Mouse (Mus musculus) heart, adult 9 months (tissue): ENCODE data around the gene Tspan10.
A peak's percentile ranks its signal among the peaks of the same experiment; 100 is the strongest.

Experiments
- DNase-seq, 2 experiments: peaks; one replicate each; pipeline ENCODE4 v3.0.0; 2022; ENCODE audit warnings: low spot score in 2 of 2

Gene Tspan10

DNA sequence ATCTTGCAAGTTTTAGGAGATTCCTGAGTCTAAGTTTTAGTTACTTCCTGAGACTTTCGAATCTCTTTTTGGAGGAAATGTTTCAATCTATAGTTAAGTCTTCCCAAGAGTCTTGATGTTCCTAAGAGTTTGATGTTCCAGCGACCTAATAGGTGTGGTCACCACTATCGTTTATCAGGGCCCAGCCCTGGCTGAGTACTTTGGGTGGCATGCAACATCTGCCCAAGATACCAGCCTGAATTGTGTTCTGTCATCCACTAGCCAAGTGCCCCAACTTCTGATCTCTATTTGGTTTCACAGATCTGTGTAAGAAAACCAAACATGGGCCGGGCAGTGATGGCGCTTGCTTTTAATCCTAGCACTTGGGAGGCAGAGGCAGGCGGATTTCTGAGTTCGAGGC is 13.0 kb downstream of the Tspan10 start:
- DNase-seq: no peak

DNA sequence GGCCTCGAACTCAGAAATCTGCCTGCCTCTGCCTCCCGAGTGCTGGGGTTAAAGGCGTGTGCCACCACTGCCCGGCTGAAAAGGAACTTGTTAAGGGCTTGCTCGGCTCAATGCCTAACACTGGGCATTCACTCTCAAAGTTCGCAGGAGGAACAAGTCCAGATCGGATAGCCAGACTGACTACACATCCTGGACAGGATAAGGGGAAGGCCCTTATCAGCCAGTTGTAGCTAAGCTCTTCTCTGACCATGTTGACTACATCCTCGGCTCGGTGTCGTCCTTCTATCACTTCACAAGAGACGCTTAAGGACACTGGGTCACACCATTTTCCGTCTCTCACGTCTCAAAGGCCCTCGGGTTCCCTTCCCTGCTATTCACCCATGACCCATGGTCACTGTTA is 14.9 kb downstream of the Tspan10 start:
- no peak for DNase-seq

DNA sequence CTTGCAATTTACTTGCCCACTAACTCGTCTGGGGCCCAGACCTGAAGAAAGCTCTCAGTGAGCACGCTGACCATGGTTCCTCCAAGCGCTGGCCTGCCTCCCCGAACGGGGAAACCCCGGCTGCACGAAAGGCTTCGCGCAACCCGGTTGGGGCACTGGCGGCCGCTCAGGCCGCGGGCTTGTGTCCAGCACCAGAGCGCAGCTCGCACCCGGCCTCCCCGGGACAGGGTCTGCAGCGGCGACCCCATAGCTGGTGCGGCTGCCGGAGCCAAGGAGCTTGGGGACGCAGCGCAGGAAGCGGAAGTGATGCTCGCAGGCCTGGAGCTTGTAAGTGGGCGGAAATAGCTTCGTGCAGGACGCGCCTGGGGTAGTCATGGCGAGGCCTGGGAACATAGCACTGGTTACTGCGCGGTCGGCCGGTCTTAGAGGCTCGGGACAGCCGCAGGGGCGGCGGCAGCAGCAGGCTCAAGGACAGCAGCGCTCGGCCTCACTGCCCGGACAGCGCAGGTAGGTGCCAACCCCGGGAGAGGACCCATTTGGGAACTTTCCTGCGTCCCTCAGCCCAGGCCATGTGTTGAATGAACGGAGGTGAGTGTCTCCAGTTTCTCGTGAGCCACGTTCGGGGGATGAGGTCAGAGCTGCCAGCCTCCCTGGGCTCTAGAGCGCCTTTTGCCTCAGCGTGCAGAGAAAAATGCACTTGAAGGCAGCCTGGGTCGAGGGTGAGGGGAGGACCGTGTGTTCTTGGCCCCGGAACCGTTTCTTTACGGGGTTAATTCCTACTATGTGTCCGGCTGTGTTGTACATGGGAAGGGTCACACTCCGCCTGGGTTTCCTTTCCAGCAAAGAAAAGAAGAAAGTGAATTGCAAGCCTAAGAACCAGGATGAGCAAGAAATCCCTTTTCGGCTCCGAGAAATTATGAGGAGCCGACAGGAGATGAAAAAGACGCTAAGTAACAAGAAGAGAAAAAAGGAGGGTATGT is 15.6 kb downstream of the Tspan10 start, which contains the start of the genes Oxld1 and Ccdc137:
Gene Oxld1 (minus strand): TSS at position 297 of the 980 bp plus-strand sequence.
Gene Ccdc137 (plus strand): TSS at position 344 of the 980 bp plus-strand sequence.
- peak; percentile 80 to 81 for DNase-seq

DNA sequence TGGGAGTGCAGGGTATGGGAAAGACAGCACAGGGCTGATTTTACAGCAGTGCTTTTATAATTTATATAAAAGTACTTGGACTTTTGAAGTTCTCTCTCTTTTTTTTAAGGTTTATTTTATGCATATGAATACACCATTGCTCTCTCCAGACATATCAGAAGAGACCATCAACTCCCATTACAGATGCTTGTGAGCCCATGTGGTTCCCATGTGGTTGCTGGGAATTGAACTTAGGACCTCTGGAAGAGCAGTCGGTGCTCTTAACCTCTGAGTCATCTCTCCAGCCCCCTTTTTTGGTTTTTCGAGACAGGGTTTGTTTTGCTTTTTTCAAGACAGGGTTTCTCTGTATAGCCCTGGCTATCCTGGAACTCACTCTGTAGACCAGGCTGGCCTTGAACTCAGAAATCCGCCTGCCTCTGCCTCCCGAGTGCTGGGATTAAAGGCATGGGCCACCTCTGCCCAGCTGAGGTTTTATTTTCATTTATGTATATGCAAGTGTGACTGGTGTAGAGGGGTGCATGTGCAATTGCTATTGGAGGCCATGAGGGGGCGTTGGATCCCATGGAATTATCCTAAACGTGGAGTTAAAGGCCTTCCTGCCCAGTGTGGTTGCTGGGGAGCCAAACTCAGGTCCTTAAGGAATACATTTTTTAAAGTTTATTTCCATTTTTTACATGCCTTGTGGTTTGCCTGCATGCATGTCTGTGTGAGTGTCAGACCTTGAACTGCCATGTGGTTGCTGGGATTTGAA is 16.6 kb downstream of the Tspan10 start:
- no peak for DNase-seq

DNA sequence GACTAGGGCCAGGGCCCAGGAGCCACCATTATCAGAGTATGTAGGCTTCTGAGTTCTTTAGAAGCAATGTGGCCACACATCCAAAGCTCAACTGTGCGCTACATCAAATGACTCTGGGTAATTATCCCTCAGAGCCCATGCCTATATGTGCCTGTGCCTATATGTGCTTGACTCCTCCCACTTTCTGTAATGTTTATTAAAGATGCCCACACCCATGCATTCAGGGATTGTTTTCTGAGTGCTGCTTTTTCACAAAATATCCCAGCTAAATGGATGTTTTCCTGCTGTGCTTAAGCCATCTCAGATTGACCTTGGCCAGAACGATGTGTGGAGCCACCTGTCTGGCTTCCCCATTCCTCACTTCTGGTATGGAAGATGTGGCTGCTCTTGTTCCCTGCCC is 21.1 kb downstream of the Tspan10 start:
- no peak for DNase-seq

DNA sequence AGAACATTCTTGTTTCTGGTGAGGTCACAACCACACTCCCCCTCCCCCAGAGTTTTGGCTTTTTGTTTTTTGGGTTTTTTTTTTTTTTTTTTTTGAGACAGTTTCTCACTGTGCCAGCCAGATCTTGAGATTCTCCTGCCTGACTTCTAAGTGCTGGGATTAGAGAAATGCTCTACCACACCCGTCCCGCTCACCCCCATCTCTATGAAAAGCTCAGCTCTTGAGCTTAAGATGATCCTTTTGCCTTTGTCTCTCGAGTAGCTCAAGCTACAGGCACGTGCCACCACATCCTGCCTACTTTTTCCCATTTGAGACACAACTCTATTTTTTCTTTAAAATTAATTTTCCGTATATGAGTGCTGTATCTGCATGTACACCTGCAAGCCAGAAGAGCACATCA is 21.9 kb downstream of the Tspan10 start:
- DNase-seq: no peak

DNA sequence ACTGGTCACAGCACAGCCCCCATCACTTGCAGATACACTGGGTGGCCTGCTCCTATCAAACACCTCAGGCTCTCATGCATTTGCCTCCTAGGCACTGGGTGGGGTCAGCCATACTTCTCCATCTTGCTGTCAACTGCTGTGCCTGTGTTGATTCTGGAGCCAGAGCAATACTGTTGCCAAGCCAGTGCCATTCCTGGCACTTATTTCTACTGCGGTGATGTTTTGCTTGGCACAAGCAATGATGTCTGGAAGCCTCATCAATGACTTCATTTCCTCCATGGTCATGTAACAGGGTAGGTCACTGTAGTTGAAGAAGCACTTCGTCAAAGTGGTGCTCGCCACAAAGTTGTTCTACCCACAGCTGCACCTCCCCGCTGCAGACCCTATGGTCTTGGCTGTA is 23.1 kb downstream of the Tspan10 start:
- DNase-seq: no peak

DNA sequence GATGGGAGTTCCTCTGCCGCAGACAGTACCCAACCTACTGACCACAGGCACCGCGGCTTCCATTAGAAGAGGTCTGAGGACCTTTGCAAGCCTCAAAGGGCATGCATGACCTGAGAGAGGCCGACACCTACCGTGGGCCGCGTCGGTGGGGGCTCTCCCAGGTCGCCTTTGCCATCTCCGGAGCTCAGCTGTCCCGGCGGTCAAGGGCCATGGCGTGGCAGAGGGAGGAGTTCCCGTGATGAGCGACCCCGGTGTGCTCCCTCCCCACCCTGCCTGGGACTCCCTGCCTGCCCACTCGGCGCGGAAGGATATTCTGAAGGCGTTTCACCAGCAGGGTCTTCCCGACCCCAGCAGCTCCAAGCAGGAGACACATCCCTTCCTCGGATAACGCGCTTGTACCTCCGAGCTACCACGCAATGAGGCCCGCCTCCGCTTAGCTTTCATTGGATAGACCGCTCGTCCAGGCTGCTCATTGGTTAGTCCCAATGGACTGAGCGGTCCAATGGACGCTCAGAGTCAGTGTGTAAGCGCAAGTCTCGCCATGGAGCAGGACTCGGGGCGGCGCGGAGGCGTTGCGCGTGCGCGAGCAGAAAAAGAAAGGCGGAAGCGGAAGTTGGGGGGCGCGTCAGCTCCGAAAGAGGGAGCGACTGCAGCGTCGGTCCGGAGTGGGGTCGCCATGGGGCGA is 24.7 kb downstream of the Tspan10 start, which contains the start of gene Arl16:
Gene Arl16 (minus strand): TSS at position 557 of the 685 bp plus-strand sequence.
- DNase-seq: peak; percentile 92 to 94

DNA sequence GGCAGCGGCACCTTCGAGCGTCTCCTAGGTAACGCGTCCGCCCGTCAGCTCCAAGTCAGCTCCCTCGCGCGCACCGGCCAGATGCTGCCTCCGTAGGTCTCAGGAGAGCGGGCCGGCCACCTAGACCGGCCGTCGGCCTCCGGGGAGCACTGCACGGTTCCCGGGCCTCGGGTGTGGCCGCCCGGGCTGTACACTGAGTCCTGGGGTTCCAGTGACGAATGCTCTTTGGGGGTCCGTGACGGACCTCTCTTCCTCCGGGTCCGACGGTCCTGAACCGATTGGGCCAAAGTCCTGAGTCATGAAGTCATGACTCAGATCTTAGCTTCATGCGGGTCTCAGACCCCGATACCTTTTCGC is 25.3 kb downstream of the Tspan10 start:
- DNase-seq: no peak

DNA sequence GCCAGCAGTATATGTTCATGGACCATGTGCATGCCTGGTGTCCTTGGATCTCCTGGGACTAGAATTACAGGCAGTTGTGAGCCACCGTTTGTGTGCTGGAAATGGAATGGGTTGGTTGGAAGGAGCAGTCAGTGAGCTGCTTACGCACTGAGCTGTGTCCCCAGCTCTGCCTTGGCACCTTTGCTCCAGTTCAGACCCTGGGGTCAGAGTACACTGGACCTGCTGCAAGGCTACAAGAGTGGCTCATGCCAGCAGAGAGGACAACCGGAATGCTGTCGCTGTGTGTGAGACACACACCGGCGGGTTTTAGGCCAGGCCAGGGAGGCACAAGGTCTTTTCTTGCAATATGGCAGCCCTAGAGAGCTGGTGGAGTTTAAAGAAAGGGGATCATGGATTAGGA is 29.6 kb downstream of the Tspan10 start:
- no peak for DNase-seq

DNA sequence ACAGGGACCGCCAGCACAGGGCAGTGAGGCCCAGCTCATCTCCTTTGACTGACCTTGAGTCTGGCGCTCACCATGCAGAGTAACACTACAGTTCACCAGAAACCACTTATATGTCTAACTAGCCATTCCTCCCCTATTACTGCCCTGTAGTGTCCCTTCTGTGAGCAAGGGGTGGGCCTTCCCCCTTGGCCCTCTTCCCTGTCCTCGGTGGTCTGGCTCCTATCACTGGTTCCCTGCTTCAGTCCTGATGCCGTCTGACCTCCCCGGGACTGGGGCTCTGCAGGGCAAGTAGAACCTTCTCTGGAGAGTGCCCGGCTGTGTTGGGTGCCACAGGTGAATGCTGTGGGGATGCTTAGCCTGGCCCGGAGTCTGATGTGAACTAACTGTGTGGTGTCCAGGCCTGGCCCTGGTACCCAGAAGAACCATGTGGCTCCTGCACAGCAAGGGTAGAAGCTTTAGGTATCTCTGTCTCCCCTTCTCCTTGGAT is 41.0 kb downstream of the Tspan10 start:
- DNase-seq: no peak

DNA sequence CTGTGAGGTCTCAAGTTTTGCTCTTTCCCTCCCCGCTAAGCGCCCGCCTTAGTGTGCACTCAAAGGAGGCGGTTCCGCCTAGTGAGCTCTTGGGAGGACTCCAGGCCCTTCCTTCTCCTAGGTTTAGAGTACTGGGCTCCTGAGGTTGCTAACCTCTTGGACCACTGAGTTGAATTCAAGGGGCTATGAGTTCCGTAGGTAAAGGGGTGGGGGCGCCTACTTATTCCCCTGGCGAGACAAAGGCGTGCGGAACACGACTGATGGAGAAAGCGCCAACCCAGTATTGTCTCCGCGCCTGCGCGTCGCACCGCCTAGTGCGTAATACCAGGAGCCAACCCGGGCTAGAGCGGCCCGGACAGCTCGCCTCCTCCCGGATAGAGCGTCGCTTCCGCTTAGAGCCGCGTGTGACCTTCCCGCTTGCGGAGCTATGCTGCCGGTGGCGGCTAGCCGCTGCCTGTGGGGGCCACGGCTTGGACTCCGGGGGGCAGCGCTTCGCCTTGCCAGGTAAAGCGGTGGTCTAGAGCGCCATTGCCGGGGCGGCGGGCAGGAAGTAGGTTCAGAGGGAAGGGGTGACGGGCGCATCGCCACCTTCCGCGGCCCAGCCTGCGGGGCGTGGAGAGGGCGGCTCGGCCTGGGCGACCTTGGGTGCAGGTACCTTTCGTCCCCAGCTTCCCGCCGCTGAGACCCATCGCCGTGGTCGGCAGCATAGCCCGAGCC is 42.0 kb downstream of the Tspan10 start, which contains the start of gene Mrpl12:
Gene Mrpl12 (plus strand): TSS at position 349 of the 717 bp plus-strand sequence.
- DNase-seq: peak; percentile 90 to 91

DNA sequence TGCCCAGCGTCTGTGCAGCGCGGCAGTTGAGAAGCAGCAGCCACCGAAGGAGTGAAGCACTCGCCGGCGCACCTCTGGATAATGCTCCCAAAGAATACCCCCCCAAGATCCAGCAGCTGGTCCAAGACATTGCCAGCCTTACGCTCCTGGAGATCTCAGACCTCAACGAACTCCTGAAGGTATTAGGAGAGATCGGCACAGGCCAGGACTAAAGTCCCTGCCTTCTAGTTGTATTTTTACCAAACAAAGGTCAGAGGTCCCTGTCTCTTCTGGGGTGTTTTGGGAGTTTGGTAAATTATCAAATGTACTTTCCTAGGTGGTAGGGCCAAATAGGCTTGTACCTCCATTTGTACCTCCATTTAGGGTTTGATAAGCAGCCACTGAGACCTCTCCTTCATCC is 42.8 kb downstream of the Tspan10 start:
- DNase-seq: no peak

DNA sequence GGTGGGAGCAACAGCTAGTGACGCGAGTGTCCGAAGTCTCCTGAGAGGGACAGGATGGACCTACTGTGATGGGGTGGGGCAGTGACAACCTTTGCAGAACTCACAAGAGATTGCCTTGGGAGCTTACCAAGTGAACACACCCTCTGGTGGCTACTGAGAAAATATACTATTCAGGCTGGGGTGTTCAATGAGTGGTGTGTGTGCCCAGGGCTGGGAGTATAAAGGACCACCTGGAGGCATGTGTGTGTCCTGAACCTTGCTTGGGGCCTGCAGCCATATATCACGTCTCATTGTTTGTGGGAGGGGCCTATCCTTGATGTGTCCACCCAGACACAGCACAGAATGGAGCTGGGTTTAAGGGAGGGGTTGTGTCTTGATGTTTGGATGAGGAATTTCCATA is 46.1 kb downstream of the Tspan10 start:
- no peak for DNase-seq

DNA sequence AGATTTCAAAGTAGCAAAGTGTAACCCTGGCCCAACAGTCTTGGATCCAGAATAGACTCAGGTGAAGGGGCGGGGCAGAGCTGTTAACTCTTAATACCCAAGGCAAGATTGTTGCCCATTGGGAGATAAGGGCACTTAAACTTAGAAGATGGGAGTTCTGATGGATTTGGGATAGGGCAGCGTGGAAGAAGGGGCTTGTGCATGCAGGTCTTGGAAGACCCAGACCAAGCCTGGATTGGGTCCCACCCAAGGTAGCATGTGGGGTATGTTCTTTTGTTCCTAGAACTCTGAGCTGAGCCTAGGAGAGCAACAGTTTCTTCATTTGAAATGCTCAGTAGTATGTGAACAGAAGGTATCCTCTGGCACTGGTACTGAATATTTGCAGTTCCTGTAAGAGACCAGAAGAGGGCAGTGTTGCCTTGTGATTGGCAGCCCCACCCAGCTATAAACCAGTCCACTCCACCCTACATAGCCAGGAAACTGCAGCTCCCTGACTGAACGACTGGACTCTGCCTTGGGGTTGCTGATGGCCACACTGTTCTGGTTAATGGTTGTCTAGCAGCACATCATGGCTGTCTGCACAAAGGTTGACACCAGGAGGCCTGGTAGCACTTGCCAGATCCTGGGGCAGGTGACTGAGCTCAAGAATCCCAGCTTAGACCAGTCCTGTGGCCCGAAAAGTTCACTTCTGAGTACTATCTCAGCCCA is 46.8 kb downstream of the Tspan10 start:
- DNase-seq: peak; percentile 74 to 75

DNA sequence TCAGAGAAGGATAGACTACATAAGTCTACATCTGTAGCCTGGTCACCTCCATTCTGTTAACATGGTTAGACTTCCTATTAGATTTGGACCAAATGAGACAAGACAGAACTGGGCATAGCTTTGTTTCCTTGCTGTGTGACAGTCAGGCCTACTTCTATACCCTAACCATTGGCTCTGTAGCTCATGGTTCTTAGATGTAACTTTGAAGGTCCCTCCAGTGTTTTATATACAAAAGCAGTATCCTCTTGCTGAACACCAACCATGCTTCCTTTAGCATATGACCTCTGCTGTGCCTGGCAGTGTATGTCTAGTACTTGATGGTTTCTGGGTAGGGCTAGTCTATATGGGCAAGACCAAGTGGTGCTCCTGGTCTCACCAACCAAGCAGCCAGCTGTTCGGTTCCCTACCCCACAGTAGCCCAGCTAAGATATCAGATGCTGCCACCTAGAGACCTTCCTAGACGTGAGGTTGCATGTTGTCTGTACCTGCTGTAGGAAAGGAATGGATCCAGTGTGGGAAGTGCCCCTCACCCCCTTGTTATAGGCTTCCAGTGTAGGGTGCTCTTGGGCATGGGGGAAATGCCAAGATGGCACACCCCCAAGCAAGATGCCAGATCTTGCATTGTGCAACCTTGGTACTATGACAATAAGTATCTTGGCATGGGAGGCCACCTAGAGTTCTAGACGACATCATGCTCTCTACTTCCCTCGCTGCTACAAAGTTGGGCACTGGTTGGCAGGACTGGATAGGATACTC is 48.0 kb downstream of the Tspan10 start:
- no peak for DNase-seq

DNA sequence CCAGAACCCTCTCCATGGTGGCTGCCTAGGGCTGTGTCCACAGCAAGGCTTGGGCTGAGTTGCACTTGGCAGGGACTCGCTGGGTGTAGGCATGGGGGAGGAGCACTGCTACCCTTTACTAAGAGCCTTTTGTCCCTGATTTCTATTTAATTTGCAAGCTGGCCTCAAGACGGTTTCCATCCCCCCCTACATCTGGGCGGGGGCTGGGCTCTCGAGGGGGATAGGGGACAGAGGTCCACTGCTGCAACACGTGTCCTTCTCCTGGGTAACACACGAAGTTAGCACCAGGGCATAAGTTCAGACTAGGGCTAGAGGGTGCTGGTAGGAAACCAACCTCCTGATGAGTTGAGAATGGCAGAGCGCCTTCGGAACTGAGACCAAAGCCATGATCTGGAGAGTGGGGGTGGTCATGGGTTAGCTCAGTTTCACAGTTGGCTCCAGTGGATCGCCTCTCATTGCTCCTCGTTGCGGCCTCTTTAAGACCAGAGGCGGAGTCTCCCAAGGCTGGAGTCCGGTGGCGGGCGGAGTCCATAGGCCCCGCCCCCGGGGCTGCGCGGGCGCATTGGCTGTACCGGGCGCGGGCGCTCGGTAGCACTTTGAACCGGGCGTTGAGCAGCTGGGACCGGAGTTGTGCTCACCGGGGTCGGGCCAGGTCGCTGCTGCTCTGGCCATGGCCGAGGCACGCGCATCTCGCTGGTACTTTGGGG is 49.0 kb downstream of the Tspan10 start, which contains the start of gene Slc25a10:
Gene Slc25a10 (plus strand): TSS at position 524 of the 707 bp plus-strand sequence.
- peak; percentile 89 to 90 for DNase-seq

DNA sequence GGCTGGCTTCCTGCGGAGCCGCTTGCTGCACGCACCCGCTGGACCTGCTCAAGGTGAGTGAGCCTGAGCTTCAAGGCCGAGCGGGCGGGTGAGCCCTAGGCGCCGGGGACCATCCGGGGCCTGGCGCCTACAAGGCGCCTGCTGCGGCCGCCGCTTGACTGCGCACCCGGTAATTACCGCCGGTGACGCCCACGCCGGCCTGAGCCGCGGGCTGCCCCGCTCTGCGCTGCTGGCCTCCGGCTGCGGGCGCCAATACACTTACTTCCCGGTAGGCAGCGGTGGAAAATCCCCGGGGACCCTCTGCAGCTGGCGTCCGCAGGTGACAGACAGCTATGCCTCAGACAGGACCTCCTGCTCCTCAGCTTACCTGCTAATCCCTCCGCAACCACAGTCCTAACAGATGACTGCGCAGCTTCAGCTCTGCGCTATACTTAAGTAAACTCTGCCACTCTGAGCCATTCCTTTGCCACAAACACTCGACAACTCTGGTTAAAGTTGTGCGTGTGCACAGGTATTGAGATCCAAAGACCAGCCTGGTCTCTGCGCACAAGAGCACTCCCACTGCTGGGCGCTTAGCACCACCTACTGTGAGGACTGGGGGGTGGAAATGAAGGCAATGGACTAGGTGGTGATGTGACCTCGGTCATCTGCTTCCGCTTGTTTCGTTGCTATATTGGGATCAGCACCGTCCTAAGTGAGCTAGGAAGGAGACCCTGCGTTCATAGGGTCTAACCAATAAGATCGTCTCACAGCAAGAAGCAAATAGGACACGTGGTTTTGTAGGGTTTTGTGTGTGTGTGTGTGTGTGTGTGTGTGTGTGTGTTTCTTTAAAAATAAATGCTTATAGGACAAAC is 49.8 kb downstream of the Tspan10 start:
- DNase-seq: peak; percentile 47 to 62
